8 mouse cellular contexts compared by ENCODE assay signal in genomic region chr9:31210749-31211689, GRCm38 (mm10). TPM values are rescaled to one million over a fixed set of nuclear protein-coding genes. Genes with fewer than 3 reads are reported as not detected.
A peak's percentile ranks its signal among the peaks of the same experiment; 100 is the strongest.
DNase-seq lines count a peak whose midpoint lies in the region; ATAC-seq and TF ChIP-seq lines count a peak whose summit lies in the region.

No protein-coding gene starts in this region.

- peaks cover 4% of the 10 kb centered on the region; the same call in 1 of the 2 replicates for H3K36me3 ChIP-seq in E14TG2a.4 (ENCODE audit: insufficient read depth, low read length)
- H3K36me3 ChIP-seq in heart, embryonic 13.5 days, result no peaks in the 10 kb centered on the region
- H3K36me3 ChIP-seq in kidney, embryonic 16.5 days (ENCODE audit: insufficient read depth, low read length), result no peaks in the 10 kb centered on the region

- no peak for TF ChIP-seq POLR2A in bone marrow, adult 2 months (IDR thresholded peaks at IDR 0.05; ENCODE audit: borderline replicate concordance, control insufficient read depth, low read depth, low read length)
- TF ChIP-seq POLR2A in embryonic fibroblast, embryonic 13.5 days (IDR thresholded peaks at IDR 0.05; ENCODE audit: low read depth, low read length), result no peak
- TF ChIP-seq POLR2A in lung, adult 2 months (IDR thresholded peaks at IDR 0.05; ENCODE audit: borderline replicate concordance, extremely low read depth, low read depth, low read length), result no peak

- no peak for TF ChIP-seq CTCF in E14TG2a.4 (conservative IDR thresholded peaks at IDR 0.05; ENCODE audit: low read length)
- TF ChIP-seq CTCF in bone marrow, adult 2 months (IDR thresholded peaks at IDR 0.05; ENCODE audit: control insufficient read depth, insufficient read depth, low read length), result no peak
- TF ChIP-seq CTCF in embryonic fibroblast, embryonic 13.5 days (IDR thresholded peaks at IDR 0.05; ENCODE audit: borderline replicate concordance, insufficient read depth, low read length), result no peak
- no peak for TF ChIP-seq CTCF in lung, adult 2 months (IDR thresholded peaks at IDR 0.05; ENCODE audit: insufficient read depth, low read length)

- peak; percentile 10; the same call in 1 of the 2 replicates for ATAC-seq in heart, embryonic 13.5 days (ENCODE audit: extremely low read depth, insufficient number of reproducible peaks, low FRiP score, low TSS enrichment)
- ATAC-seq in kidney, embryonic 16.5 days (ENCODE audit: low FRiP score, low TSS enrichment), result peak; percentile 52

- H3K27ac ChIP-seq in bone marrow, adult 2 months (ENCODE audit: control insufficient read depth, insufficient read depth, low read depth, low read length, poor library complexity), result peak overlapping the region; percentile 90
- peak overlapping the region; percentile 43; the same call in 1 of the 2 replicates for H3K27ac ChIP-seq in embryonic fibroblast, embryonic 13.5 days (ENCODE audit: insufficient read depth, low read length)
- H3K27ac ChIP-seq in heart, embryonic 13.5 days (replicated peaks), result peak overlapping the region; percentile 91
- H3K27ac ChIP-seq in kidney, embryonic 16.5 days (ENCODE audit: low read length), result peak overlapping the region; percentile 89

- H3K27me3 ChIP-seq in E14TG2a.4 (ENCODE audit: insufficient read depth, low read length), result no peaks in the 10 kb centered on the region
- H3K27me3 ChIP-seq in heart, embryonic 13.5 days (replicated peaks), result no peaks in the 10 kb centered on the region
- H3K27me3 ChIP-seq in kidney, embryonic 16.5 days (ENCODE audit: insufficient read depth, low read length), result no peaks in the 10 kb centered on the region

- H3K9ac ChIP-seq in heart, embryonic 13.5 days, result peak overlapping the region; percentile 97
- H3K9ac ChIP-seq in kidney, embryonic 16.5 days (replicated peaks; ENCODE audit: low read length), result peak overlapping the region; percentile 91

- H3K4me1 ChIP-seq in E14TG2a.4 (replicated peaks; ENCODE audit: low read depth, low read length), result peaks cover 35% of the 10 kb centered on the region
- H3K4me1 ChIP-seq in bone marrow, adult 2 months (ENCODE audit: control insufficient read depth, insufficient read depth, low read length), result no peaks in the 10 kb centered on the region; the same call in 1 of the 2 replicates
- peaks cover 2% of the 10 kb centered on the region; the same call in 1 of the 2 replicates for H3K4me1 ChIP-seq in embryonic fibroblast, embryonic 13.5 days (ENCODE audit: control insufficient read depth, insufficient read depth, low read length)
- peaks cover 46% of the 10 kb centered on the region for H3K4me1 ChIP-seq in heart, embryonic 13.5 days
- H3K4me1 ChIP-seq in kidney, embryonic 16.5 days (ENCODE audit: insufficient read depth, low read length), result peaks cover 26% of the 10 kb centered on the region
- peaks cover 14% of the 10 kb centered on the region for H3K4me1 ChIP-seq in lung, adult 2 months (ENCODE audit: control insufficient read depth, insufficient read depth, low read length)

- no peaks in the 10 kb centered on the region for H3K9me3 ChIP-seq in E14TG2a.4 (ENCODE audit: low read length)
- no peaks in the 10 kb centered on the region for H3K9me3 ChIP-seq in heart, embryonic 13.5 days
- no peaks in the 10 kb centered on the region for H3K9me3 ChIP-seq in kidney, embryonic 16.5 days (ENCODE audit: low read length)

- peak overlapping the region; percentile 95 for H3K4me3 ChIP-seq in E14TG2a.4 (replicated peaks; ENCODE audit: low read length)
- peak overlapping the region; percentile 86 for H3K4me3 ChIP-seq in bone marrow, adult 2 months (replicated peaks; ENCODE audit: control insufficient read depth, low read depth, low read length)
- H3K4me3 ChIP-seq in embryonic fibroblast, embryonic 13.5 days (ENCODE audit: insufficient read depth, low read length), result peak overlapping the region; percentile 71
- peak overlapping the region; percentile 92 for H3K4me3 ChIP-seq in heart, embryonic 13.5 days
- peak overlapping the region; percentile 89 for H3K4me3 ChIP-seq in kidney, embryonic 16.5 days (ENCODE audit: low read length)
- H3K4me3 ChIP-seq in lung, adult 2 months (replicated peaks; ENCODE audit: extremely low read depth, low read depth, low read length), result peak overlapping the region; percentile 93

- H3K4me2 ChIP-seq in heart, embryonic 13.5 days, result peak overlapping the region; percentile 96
- H3K4me2 ChIP-seq in kidney, embryonic 16.5 days (replicated peaks; ENCODE audit: low read depth, low read length), result peak overlapping the region; percentile 76

- WGBS in bone marrow, adult 2 months, result 1% methylated on average over 92 of the region's 93 CpGs
- under 1% methylated on average over 77 of the region's 93 CpGs for WGBS in heart, embryonic 13.5 days
- under 1% methylated on average over 93 of the region's 93 CpGs for WGBS in kidney, embryonic 16.5 days
- 1% methylated on average over 93 of the region's 93 CpGs for WGBS in lung, adult 2 months

- peak; percentile 65 for DNase-seq in lung, adult 2 months
- peak; percentile 37 for DNase-seq in ovary, adult 18-20 months (ENCODE audit: low spot score)
- peak; percentile 38 for DNase-seq in thymus, postnatal 25 days

RNA-seq across cellular contexts. Expression of gene Aplp2, which starts 0.6 kb away (rescaled TPM):
- polyA plus RNA-seq in bone marrow, adult 2 months (2011; ENCODE audit: insufficient read depth, insufficient read length, low replicate concordance, missing spikeins), result 80.6 and 102 TPM in 2 replicates
- 289 and 305 TPM in 2 replicates for polyA plus RNA-seq in embryonic fibroblast, embryonic 13.5 days (2011; ENCODE audit: insufficient read length, low read depth, missing spikeins)
- polyA plus RNA-seq in heart, embryonic 13.5 days (2015; fragmentation: Nextera tagmentation; extraction: Ambion mirVana), result 292 and 311 TPM in 2 replicates
- polyA plus RNA-seq in kidney, embryonic 16.5 days (2015; fragmentation: Nextera tagmentation; extraction: Ambion mirVana), result 405 and 416 TPM in 2 replicates
- polyA plus RNA-seq in lung, adult 2 months (2012; rRNA removed), result 465 and 568 TPM in 2 replicates

Comparison
In these comparisons a context has a peak if more than half of its experiments do, and no peak if none do; other contexts are left out.
1. Peak in every context shown above with its lines: DNase-seq, ATAC-seq, H3K4me3 ChIP-seq and H3K27ac ChIP-seq.